Mouse (Mus musculus) liver, adult 2 months (tissue): Measurements from ENCODE around the gene Shank2. TPM values are rescaled to one million over a fixed set of nuclear protein-coding genes. Genes with fewer than 3 reads are reported as not detected.

ENCODE experiments used
- DNase-seq: peaks from one replicate; pipeline ENCODE4 v3.0.0-alpha.2; 2011; ENCODE audit warnings: low read depth, low spot score; ENCODE audit errors: extremely low read depth
- H3K27ac ChIP-seq: fragments of 200-500 bp; replicated peaks from 2 replicates; pipeline ENCODE4 v1.5.1; 2012; ENCODE audit warnings: low read depth, mild to moderate bottlenecking, control low read depth, inconsistent platforms, low read length; ENCODE audit not compliant: insufficient read depth
- H3K27me3 ChIP-seq: fragments of 200-500 bp; 2 replicates; pipeline ENCODE4 v1.6.1; 2012; ENCODE audit warnings: mild to moderate bottlenecking, moderate library complexity, low read length, inconsistent platforms; ENCODE audit not compliant: control insufficient read depth, insufficient read depth
- H3K36me3 ChIP-seq: fragments of 200-500 bp; 2 replicates; pipeline ENCODE4 v1.6.1; 2012; ENCODE audit warnings: low read length, inconsistent platforms; ENCODE audit not compliant: control insufficient read depth, insufficient read depth
- H3K4me1 ChIP-seq: fragments of 200-500 bp; 2 replicates; pipeline ENCODE4 v1.6.1; 2011; ENCODE audit warnings: low read length; ENCODE audit not compliant: control insufficient read depth, insufficient read depth
- H3K4me3 ChIP-seq: fragments of 200-500 bp; 2 replicates; pipeline ENCODE4 v1.5.1; 2011; ENCODE audit warnings: low read depth, mild to moderate bottlenecking, control low read depth, low read length, moderate library complexity; ENCODE audit not compliant: insufficient read depth
- H3K79me2 ChIP-seq: fragments of 200-500 bp; 2 replicates; pipeline ENCODE4 v1.6.1; 2012; ENCODE audit warnings: inconsistent platforms, mild to moderate bottlenecking, low read length, moderate library complexity; ENCODE audit not compliant: control insufficient read depth, insufficient read depth
- H3K9ac ChIP-seq: fragments of 200-500 bp; 2 replicates; pipeline ENCODE4 v1.6.1; 2012; ENCODE audit warnings: low read depth, mild to moderate bottlenecking, control low read depth, inconsistent platforms, low read length
- CTCF ChIP-seq: fragments of 200-500 bp; IDR thresholded peaks from 2 replicates; pipeline ENCODE4 v1.5.1; 2011; ENCODE audit warnings: low read depth, low read length, control low read depth
- POLR2A ChIP-seq: fragments of 200-500 bp; IDR thresholded peaks from 2 replicates; pipeline ENCODE4 v1.6.1; 2011; ENCODE audit warnings: low read length, control low read depth; ENCODE audit not compliant: insufficient read depth; ENCODE audit errors: extremely low read depth
- WGBS: fragments of 180-500 bp; shearing (Covaris S2); methylation state at CpG from one replicate; pipeline ENCODE4 v1.1.7; 2018; 5-methylcytosine and 5-hydroxymethylcytosine counted together
- polyA plus RNA-seq: library from polyadenylated mRNA; depleted of rRNA; stranded (reverse); fragments of >200 nt; gene quantifications from 2 replicates; pipeline ENCODE4 v1.2.3, GENCODE M21; 2012
- total RNA-seq: library from RNA; depleted of rRNA; stranded (reverse); fragments of >200 nt; gene quantifications from 2 replicates; pipeline ENCODE4 v1.2.3, GENCODE M21; 2014

Shank2 gene
- total and polyA plus RNA-seq, 2 experiments, result 4.1 to 6.6 TPM

- no peaks in the 10 kb centered on the region for H3K4me1 ChIP-seq
- no peak overlapping the region for H3K27ac ChIP-seq
- DNase-seq, result no peak
- no peak overlapping the region for H3K4me3 ChIP-seq
- no peaks in the 10 kb centered on the region for H3K27me3 ChIP-seq
- H3K36me3 ChIP-seq, result no peaks in the 10 kb centered on the region
- H3K9ac ChIP-seq, result no peak overlapping the region
- TF ChIP-seq CTCF (no peak), POLR2A (no peak)
- H3K79me2 ChIP-seq, result no peaks in the 10 kb centered on the region
- 79% methylated on average over 7 of the region's 7 CpGs for WGBS
Observed at GRCm38 (mm10) chr7:144257821-144258220, 256.1 kb downstream of the Shank2 start.

GRCm38 (mm10) chr7:144258332-144258731 lies 256.6 kb downstream of the Shank2 start:
- Histone ChIP-seq H3K4me3 (no peak overlapping the region), H3K9ac (no peak overlapping the region), H3K4me1 (no peaks in the 10 kb centered on the region), H3K27me3 (no peaks in the 10 kb centered on the region), H3K27ac (no peak overlapping the region), H3K79me2 (no peaks in the 10 kb centered on the region), H3K36me3 (no peaks in the 10 kb centered on the region)
- 82% methylated on average over 4 of the region's 4 CpGs for WGBS
- TF ChIP-seq CTCF (no peak), POLR2A (no peak)
- no peak for DNase-seq

- Histone ChIP-seq H3K9ac (no peak overlapping the region), H3K36me3 (no peaks in the 10 kb centered on the region), H3K79me2 (no peaks in the 10 kb centered on the region), H3K4me1 (no peaks in the 10 kb centered on the region), H3K27ac (no peak overlapping the region), H3K27me3 (no peaks in the 10 kb centered on the region), H3K4me3 (no peak overlapping the region)
- 83% methylated on average over 6 of the region's 6 CpGs for WGBS
- TF ChIP-seq CTCF (no peak), POLR2A (no peak)
- DNase-seq, result no peak
Observed at GRCm38 (mm10) chr7:144262666-144263065, 260.9 kb downstream of the Shank2 start.

- no peak for DNase-seq
Observed at GRCm38 (mm10) chr7:144266745-144267144, 265.0 kb downstream of the Shank2 start.

GRCm38 (mm10) chr7:144268329-144268728 lies 266.6 kb downstream of the Shank2 start:
- 90% methylated on average over 7 of the region's 7 CpGs for WGBS
- no peak for TF ChIP-seq CTCF
- no peak for TF ChIP-seq POLR2A
- Histone ChIP-seq H3K4me3 (no peak overlapping the region), H3K9ac (no peak overlapping the region), H3K79me2 (no peaks in the 10 kb centered on the region), H3K36me3 (no peaks in the 10 kb centered on the region), H3K27ac (no peak overlapping the region), H3K4me1 (no peaks in the 10 kb centered on the region), H3K27me3 (no peaks in the 10 kb centered on the region)
- no peak for DNase-seq

More at GRCm38 (mm10) chr7:144266745-144267144, 265.0 kb downstream of the Shank2 start:
- 88% methylated on average over 7 of the region's 7 CpGs for WGBS
- Histone ChIP-seq H3K27ac (no peak overlapping the region), H3K27me3 (no peaks in the 10 kb centered on the region), H3K79me2 (no peaks in the 10 kb centered on the region), H3K36me3 (no peaks in the 10 kb centered on the region), H3K4me3 (no peak overlapping the region), H3K4me1 (no peaks in the 10 kb centered on the region), H3K9ac (no peak overlapping the region)
- TF ChIP-seq CTCF (no peak), POLR2A (no peak)

- H3K36me3 ChIP-seq, result no peaks in the 10 kb centered on the region
- no peak overlapping the region for H3K27ac ChIP-seq
- no peak for DNase-seq
- H3K27me3 ChIP-seq, result no peaks in the 10 kb centered on the region
- no peak overlapping the region for H3K4me3 ChIP-seq
- H3K9ac ChIP-seq, result no peak overlapping the region
- H3K4me1 ChIP-seq, result no peaks in the 10 kb centered on the region
- no peaks in the 10 kb centered on the region for H3K79me2 ChIP-seq
- no peak for TF ChIP-seq CTCF
- no peak for TF ChIP-seq POLR2A
- WGBS, result 91% methylated on average over 4 of the region's 4 CpGs
Observed at GRCm38 (mm10) chr7:144268778-144269177, 267.1 kb downstream of the Shank2 start.
